Mouse (Mus musculus): ENCODE measurements around the gene E2f4. TPM values are rescaled to one million over a fixed set of nuclear protein-coding genes. Genes with fewer than 3 reads are reported as not detected.

Gene E2f4
- polyA plus RNA-seq, 1 experiment from 2014 or later, result 101 TPM

- Histone ChIP-seq H3K27ac (ENCODE audit: low read depth, low read length) (no peak overlapping the region), H3K9ac (ENCODE audit: low read length) (peak overlapping the region; percentile 47), H3K4me1 (ENCODE audit: control insufficient read depth, insufficient read depth, low read length) (peaks cover 14% of the 10 kb centered on the region), H3K36me3 (ENCODE audit: control insufficient read depth, insufficient read depth, low read length) (no peaks in the 10 kb centered on the region), H3K9me3 (ENCODE audit: control insufficient read depth, low read length) (no peaks in the 10 kb centered on the region), H3K27me3 (ENCODE audit: control insufficient read depth, insufficient read depth, low read length) (peaks cover 84% of the 10 kb centered on the region), H3K4me2 (peak overlapping the region; percentile 55), H3K4me3 (ENCODE audit: low read depth, low read length) (peak overlapping the region; percentile 34)
- 3% methylated on average over 29 of the region's 30 CpGs for WGBS
- peak; percentile 95 for DNase-seq (ENCODE audit: low spot score, missing footprints)
- peak; percentile 69 for ATAC-seq (ENCODE audit: low FRiP score)
Observed at GRCm38 (mm10) chr8:105276292-105277120, 21.0 kb upstream of the E2f4 start.

- peak; percentile 90 for DNase-seq (ENCODE audit: low spot score, missing footprints)
- 4% methylated on average over 28 of the region's 28 CpGs for WGBS
- no peaks in the 10 kb centered on the region for H3K9me3 ChIP-seq (ENCODE audit: control insufficient read depth, low read length)
- peak; percentile 5; the same call in 1 of the 2 replicates for ATAC-seq (ENCODE audit: low FRiP score)
- no peak overlapping the region for H3K4me3 ChIP-seq (ENCODE audit: low read depth, low read length)
- peak overlapping the region; percentile 10; the same call in 1 of the 2 replicates for H3K4me2 ChIP-seq
- no peak overlapping the region for H3K9ac ChIP-seq (ENCODE audit: low read length)
- peaks cover 61% of the 10 kb centered on the region for H3K27me3 ChIP-seq (ENCODE audit: control insufficient read depth, insufficient read depth, low read length)
- peaks cover 14% of the 10 kb centered on the region for H3K4me1 ChIP-seq (ENCODE audit: control insufficient read depth, insufficient read depth, low read length)
- H3K36me3 ChIP-seq (ENCODE audit: control insufficient read depth, insufficient read depth, low read length), result peaks cover 3% of the 10 kb centered on the region; the same call in 1 of the 2 replicates
- H3K27ac ChIP-seq (ENCODE audit: low read depth, low read length), result no peak overlapping the region
Observed at GRCm38 (mm10) chr8:105278911-105279334, 18.5 kb upstream of the E2f4 start.

- DNase-seq (ENCODE audit: low spot score, missing footprints) (no peak), ATAC-seq (ENCODE audit: low FRiP score) (no peak)
- Histone ChIP-seq H3K4me2 (no peak overlapping the region), H3K27ac (ENCODE audit: low read depth, low read length) (no peak overlapping the region), H3K4me3 (ENCODE audit: low read depth, low read length) (no peak overlapping the region), H3K27me3 (ENCODE audit: control insufficient read depth, insufficient read depth, low read length) (peaks cover 44% of the 10 kb centered on the region), H3K36me3 (ENCODE audit: control insufficient read depth, insufficient read depth, low read length) (peaks cover 3% of the 10 kb centered on the region; the same call in 1 of the 2 replicates), H3K9ac (ENCODE audit: low read length) (no peak overlapping the region), H3K4me1 (ENCODE audit: control insufficient read depth, insufficient read depth, low read length) (peaks cover 13% of the 10 kb centered on the region), H3K9me3 (ENCODE audit: control insufficient read depth, low read length) (no peaks in the 10 kb centered on the region)
- 72% methylated on average over 3 of the region's 3 CpGs for WGBS
Observed at GRCm38 (mm10) chr8:105280567-105280966, 16.9 kb upstream of the E2f4 start.

GRCm38 (mm10) chr8:105281821-105282220 is 15.6 kb upstream of the E2f4 start:
- 85% methylated on average over 12 of the region's 12 CpGs for WGBS
- DNase-seq (ENCODE audit: low spot score, missing footprints) (no peak), ATAC-seq (ENCODE audit: low FRiP score) (no peak)
- Histone ChIP-seq H3K9me3 (ENCODE audit: control insufficient read depth, low read length) (no peaks in the 10 kb centered on the region), H3K27me3 (ENCODE audit: control insufficient read depth, insufficient read depth, low read length) (peaks cover 32% of the 10 kb centered on the region), H3K27ac (ENCODE audit: low read depth, low read length) (no peak overlapping the region), H3K4me1 (ENCODE audit: control insufficient read depth, insufficient read depth, low read length) (0 out of 2 replicates have a peak, but pooled peaks cover 7% of the 10 kb centered on the region), H3K4me3 (ENCODE audit: low read depth, low read length) (no peak overlapping the region), H3K9ac (ENCODE audit: low read length) (no peak overlapping the region), H3K36me3 (ENCODE audit: control insufficient read depth, insufficient read depth, low read length) (peaks cover 3% of the 10 kb centered on the region; the same call in 1 of the 2 replicates), H3K4me2 (no peak overlapping the region)

- Histone ChIP-seq H3K36me3 (ENCODE audit: control insufficient read depth, insufficient read depth, low read length) (peaks cover 3% of the 10 kb centered on the region; the same call in 1 of the 2 replicates), H3K27me3 (ENCODE audit: control insufficient read depth, insufficient read depth, low read length) (peaks cover 28% of the 10 kb centered on the region), H3K9ac (ENCODE audit: low read length) (no peak overlapping the region), H3K9me3 (ENCODE audit: control insufficient read depth, low read length) (no peaks in the 10 kb centered on the region), H3K4me1 (ENCODE audit: control insufficient read depth, insufficient read depth, low read length) (0 out of 2 replicates have a peak, but pooled peaks cover 7% of the 10 kb centered on the region), H3K4me3 (ENCODE audit: low read depth, low read length) (no peak overlapping the region), H3K4me2 (no peak overlapping the region), H3K27ac (ENCODE audit: low read depth, low read length) (no peak overlapping the region)
- WGBS, result 91% methylated on average over 4 of the region's 4 CpGs
- DNase-seq (ENCODE audit: low spot score, missing footprints) (no peak), ATAC-seq (ENCODE audit: low FRiP score) (no peak)
Observed at GRCm38 (mm10) chr8:105282239-105282638, 15.2 kb upstream of the E2f4 start.

GRCm38 (mm10) chr8:105283074-105283473 is 14.4 kb upstream of the E2f4 start:
- ATAC-seq (ENCODE audit: low FRiP score), result peak; percentile 52
- peak; percentile 89 for DNase-seq (ENCODE audit: low spot score, missing footprints)
- Histone ChIP-seq H3K4me1 (ENCODE audit: control insufficient read depth, insufficient read depth, low read length) (peaks cover 10% of the 10 kb centered on the region), H3K4me2 (no peak overlapping the region), H3K27ac (ENCODE audit: low read depth, low read length) (no peak overlapping the region), H3K36me3 (ENCODE audit: control insufficient read depth, insufficient read depth, low read length) (peaks cover 3% of the 10 kb centered on the region; the same call in 1 of the 2 replicates), H3K27me3 (ENCODE audit: control insufficient read depth, insufficient read depth, low read length) (peaks cover 19% of the 10 kb centered on the region), H3K9ac (ENCODE audit: low read length) (no peak overlapping the region), H3K9me3 (ENCODE audit: control insufficient read depth, low read length) (no peaks in the 10 kb centered on the region), H3K4me3 (ENCODE audit: low read depth, low read length) (no peak overlapping the region)
- WGBS, result 24% methylated on average over 23 of the region's 23 CpGs

GRCm38 (mm10) chr8:105285514-105285913 is 11.9 kb upstream of the E2f4 start:
- Histone ChIP-seq H3K27me3 (ENCODE audit: control insufficient read depth, insufficient read depth, low read length) (peaks cover 9% of the 10 kb centered on the region), H3K4me3 (ENCODE audit: low read depth, low read length) (no peak overlapping the region), H3K4me2 (no peak overlapping the region), H3K36me3 (ENCODE audit: control insufficient read depth, insufficient read depth, low read length) (peaks cover 3% of the 10 kb centered on the region; the same call in 1 of the 2 replicates), H3K4me1 (ENCODE audit: control insufficient read depth, insufficient read depth, low read length) (peaks cover 21% of the 10 kb centered on the region), H3K9me3 (ENCODE audit: control insufficient read depth, low read length) (no peaks in the 10 kb centered on the region), H3K27ac (ENCODE audit: low read depth, low read length) (no peak overlapping the region), H3K9ac (ENCODE audit: low read length) (0 out of 2 replicates have a peak overlapping the region, but pooled peaks have one; percentile 5)
- ATAC-seq (ENCODE audit: low FRiP score), result no peak
- DNase-seq (ENCODE audit: low spot score, missing footprints), result no peak
- 44% methylated on average over 12 of the region's 12 CpGs for WGBS

- ATAC-seq (ENCODE audit: low FRiP score), result no peak
Observed at GRCm38 (mm10) chr8:105286907-105287306, 10.6 kb upstream of the E2f4 start.

GRCm38 (mm10) chr8:105288231-105288630 is 9.2 kb upstream of the E2f4 start:
- WGBS, result 86% methylated on average over 5 of the region's 5 CpGs
- ATAC-seq (ENCODE audit: low FRiP score), result no peak
- H3K9me3 ChIP-seq (ENCODE audit: control insufficient read depth, low read length), result no peaks in the 10 kb centered on the region
- no peaks in the 10 kb centered on the region for H3K36me3 ChIP-seq (ENCODE audit: control insufficient read depth, insufficient read depth, low read length)
- H3K27me3 ChIP-seq (ENCODE audit: control insufficient read depth, insufficient read depth, low read length), result peaks cover 15% of the 10 kb centered on the region
- H3K4me3 ChIP-seq (ENCODE audit: low read depth, low read length), result peak overlapping the region; percentile 40
- peak overlapping the region; percentile 77 for H3K9ac ChIP-seq (ENCODE audit: low read length)
- DNase-seq (ENCODE audit: low spot score, missing footprints), result no peak
- H3K27ac ChIP-seq (ENCODE audit: low read depth, low read length), result no peak overlapping the region
- H3K4me1 ChIP-seq (ENCODE audit: control insufficient read depth, insufficient read depth, low read length), result peaks cover 22% of the 10 kb centered on the region
- peak overlapping the region; percentile 74 for H3K4me2 ChIP-seq

More at GRCm38 (mm10) chr8:105286907-105287306, 10.6 kb upstream of the E2f4 start:
- WGBS, result 87% methylated on average over 4 of the region's 4 CpGs
- H3K36me3 ChIP-seq (ENCODE audit: control insufficient read depth, insufficient read depth, low read length), result peaks cover 3% of the 10 kb centered on the region; the same call in 1 of the 2 replicates
- H3K9ac ChIP-seq (ENCODE audit: low read length), result no peak overlapping the region
- no peak for DNase-seq (ENCODE audit: low spot score, missing footprints)
- peaks cover 15% of the 10 kb centered on the region for H3K27me3 ChIP-seq (ENCODE audit: control insufficient read depth, insufficient read depth, low read length)
- H3K9me3 ChIP-seq (ENCODE audit: control insufficient read depth, low read length), result no peaks in the 10 kb centered on the region
- no peak overlapping the region for H3K4me3 ChIP-seq (ENCODE audit: low read depth, low read length)
- no peak overlapping the region for H3K4me2 ChIP-seq
- H3K27ac ChIP-seq (ENCODE audit: low read depth, low read length), result no peak overlapping the region
- peaks cover 22% of the 10 kb centered on the region for H3K4me1 ChIP-seq (ENCODE audit: control insufficient read depth, insufficient read depth, low read length)
